Mouse (Mus musculus) erythroblast, embryonic 14.5 days (primary cell): Measurements from ENCODE around the gene Uvrag. TPM values are rescaled to one million over a fixed set of nuclear protein-coding genes. Genes with fewer than 3 reads are reported as not detected.
A peak's percentile ranks its signal among the peaks of the same experiment; 100 is the strongest.

Experiments used
- H3K27me3 ChIP-seq: 2 replicates; pipeline ENCODE4 v1.6.1; 2012; ENCODE audit warnings: inconsistent platforms; ENCODE audit not compliant: control insufficient read depth
- H3K36me3 ChIP-seq: 2 replicates; pipeline ENCODE4 v1.6.1; 2012; ENCODE audit warnings: mild to moderate bottlenecking, inconsistent platforms; ENCODE audit not compliant: control insufficient read depth
- H3K4me1 ChIP-seq: 2 replicates; pipeline ENCODE4 v1.6.1; 2012; ENCODE audit warnings: inconsistent platforms; ENCODE audit not compliant: control insufficient read depth
- H3K4me3 ChIP-seq: replicated peaks from 2 replicates; pipeline ENCODE3; 2012; ENCODE audit warnings: moderate library complexity, mild to moderate bottlenecking, inconsistent platforms
- H3K9me3 ChIP-seq: 2 replicates; pipeline ENCODE4 v1.6.1; 2012; ENCODE audit warnings: low read length, inconsistent platforms, mixed read lengths; ENCODE audit not compliant: control insufficient read depth
- GATA1 ChIP-seq: IDR thresholded peaks from 2 replicates; pipeline ENCODE4 v1.6.1; 2012; ENCODE audit warnings: low read length, inconsistent platforms, mixed read lengths
- TAL1 ChIP-seq: IDR thresholded peaks from 3 replicates; pipeline ENCODE4 v1.6.1; 2012; ENCODE audit warnings: low read length, inconsistent platforms, mixed read lengths
- polyA plus RNA-seq: library from polyadenylated mRNA; stranded (reverse); fragments of >175 nt; gene quantifications from 2 replicates; pipeline ENCODE4 v1.2.3, GENCODE M21; 2012

The Uvrag gene
- polyA plus RNA-seq, 1 experiment, result 0.36 TPM

DNA sequence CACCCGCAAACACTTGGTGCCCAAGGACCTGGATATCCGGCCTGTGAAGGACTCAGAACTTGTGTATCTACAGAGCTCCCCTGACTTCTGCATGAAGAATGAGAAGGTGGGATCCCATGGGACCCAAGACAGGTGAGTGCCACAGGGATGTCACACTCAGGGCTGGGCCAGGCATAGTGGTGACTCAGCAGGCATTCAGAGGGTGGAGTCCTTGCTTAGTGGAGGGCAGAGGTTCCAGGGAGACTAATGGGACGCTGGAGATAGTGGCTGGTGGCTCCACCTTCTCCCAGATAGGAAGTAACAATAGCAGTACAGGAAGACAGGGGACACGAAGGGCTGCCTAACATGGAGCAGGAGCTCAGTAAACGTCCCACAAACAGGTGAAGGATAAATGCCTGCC is 290.6 kb downstream of the Uvrag start:
- H3K36me3 ChIP-seq, result no peaks in the 10 kb centered on the region
- H3K9me3 ChIP-seq, result no peaks in the 10 kb centered on the region
- TF ChIP-seq GATA1 (no peak), TAL1 (no peak)
- H3K4me1 ChIP-seq, result peaks cover 3% of the 10 kb centered on the region
- H3K27me3 ChIP-seq, result no peaks in the 10 kb centered on the region
- no peak overlapping the region for H3K4me3 ChIP-seq

DNA sequence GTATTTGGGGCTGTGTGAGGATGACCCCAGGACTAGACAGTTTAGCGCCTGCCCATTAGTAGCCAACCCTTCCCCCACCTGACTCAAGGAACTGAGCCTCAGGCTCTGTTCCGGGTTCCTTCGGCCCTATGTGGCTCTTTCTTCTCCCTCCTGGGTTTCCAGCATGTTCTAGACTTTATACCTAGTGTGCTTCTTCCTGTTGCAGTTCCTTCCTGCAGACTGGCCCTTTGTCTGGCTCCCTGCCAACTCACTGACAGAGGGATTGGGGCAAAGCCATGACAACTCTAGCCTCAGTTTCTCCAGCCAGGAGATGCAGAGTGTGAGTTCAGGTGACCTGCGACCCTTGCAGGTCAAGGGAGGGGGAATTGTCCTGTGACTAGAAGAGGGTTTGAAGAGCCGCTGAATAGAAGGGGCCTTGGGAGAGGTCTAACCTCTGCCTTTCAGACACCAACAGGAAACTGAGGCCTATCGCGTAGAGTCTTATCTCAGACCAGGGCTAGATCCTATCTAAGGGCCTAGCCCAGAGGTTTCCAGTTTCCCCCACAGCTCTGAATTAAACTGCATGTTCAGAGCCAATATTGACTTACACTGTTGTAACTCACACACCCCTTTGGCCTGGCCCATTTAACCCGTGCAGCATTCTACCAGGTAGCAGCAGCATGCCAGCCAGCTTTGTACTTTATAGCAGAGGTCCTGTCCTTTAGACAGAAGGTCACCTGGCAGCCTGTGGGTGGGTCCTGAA is 291.9 kb downstream of the Uvrag start:
- H3K27me3 ChIP-seq, result no peaks in the 10 kb centered on the region
- no peaks in the 10 kb centered on the region for H3K9me3 ChIP-seq
- no peaks in the 10 kb centered on the region for H3K36me3 ChIP-seq
- no peak overlapping the region for H3K4me3 ChIP-seq
- peaks cover 3% of the 10 kb centered on the region for H3K4me1 ChIP-seq
- no peak for TF ChIP-seq TAL1
- no peak for TF ChIP-seq GATA1

DNA sequence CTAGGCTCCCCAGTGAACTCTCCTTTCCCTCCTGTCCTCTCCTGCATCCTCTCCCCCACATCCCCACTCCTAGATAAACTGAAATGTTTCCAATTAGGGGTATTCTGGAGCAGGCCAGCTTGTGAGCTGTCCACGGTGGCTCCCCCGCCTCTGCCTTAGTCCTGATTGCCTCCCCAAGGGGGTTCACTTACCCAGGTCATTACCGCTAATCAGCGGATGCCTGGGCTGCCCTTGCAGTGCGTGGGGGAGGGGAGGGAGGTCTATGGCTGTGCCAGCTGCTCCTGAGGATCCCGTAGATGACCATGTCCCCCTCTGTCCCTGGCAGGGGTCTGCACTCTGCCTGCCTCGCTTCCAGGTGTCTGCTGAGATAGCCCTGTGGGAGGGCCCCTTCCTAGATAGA is 297.3 kb downstream of the Uvrag start:
- Histone ChIP-seq H3K9me3 (no peaks in the 10 kb centered on the region), H3K4me1 (no peaks in the 10 kb centered on the region), H3K36me3 (no peaks in the 10 kb centered on the region), H3K27me3 (peaks cover 41% of the 10 kb centered on the region), H3K4me3 (no peak overlapping the region)
- no peak for TF ChIP-seq TAL1
- TF ChIP-seq GATA1, result no peak

DNA sequence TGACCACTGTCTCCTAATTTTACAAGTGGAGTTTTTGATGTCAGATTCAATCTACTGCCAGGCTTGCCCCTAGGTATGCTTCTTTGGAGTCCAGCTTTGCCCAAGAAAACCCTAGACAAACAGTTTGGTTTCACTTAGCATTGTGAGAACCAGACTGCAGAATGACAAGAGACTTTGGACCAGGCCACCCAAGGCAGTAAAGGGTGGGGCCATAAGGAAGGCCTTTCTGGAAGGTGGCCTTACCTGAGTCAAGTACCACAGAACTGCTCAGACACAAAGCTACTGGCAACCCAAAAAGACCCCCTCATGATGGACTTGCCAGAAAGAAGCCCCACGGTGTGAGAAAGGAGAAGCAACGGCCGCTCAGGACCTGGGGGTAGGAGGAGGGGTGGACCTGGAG is 297.9 kb downstream of the Uvrag start:
- H3K4me1 ChIP-seq, result no peaks in the 10 kb centered on the region
- no peaks in the 10 kb centered on the region for H3K9me3 ChIP-seq
- H3K27me3 ChIP-seq, result peaks cover 48% of the 10 kb centered on the region
- TF ChIP-seq GATA1, result no peak
- TF ChIP-seq TAL1, result no peak
- no peaks in the 10 kb centered on the region for H3K36me3 ChIP-seq
- no peak overlapping the region for H3K4me3 ChIP-seq

DNA sequence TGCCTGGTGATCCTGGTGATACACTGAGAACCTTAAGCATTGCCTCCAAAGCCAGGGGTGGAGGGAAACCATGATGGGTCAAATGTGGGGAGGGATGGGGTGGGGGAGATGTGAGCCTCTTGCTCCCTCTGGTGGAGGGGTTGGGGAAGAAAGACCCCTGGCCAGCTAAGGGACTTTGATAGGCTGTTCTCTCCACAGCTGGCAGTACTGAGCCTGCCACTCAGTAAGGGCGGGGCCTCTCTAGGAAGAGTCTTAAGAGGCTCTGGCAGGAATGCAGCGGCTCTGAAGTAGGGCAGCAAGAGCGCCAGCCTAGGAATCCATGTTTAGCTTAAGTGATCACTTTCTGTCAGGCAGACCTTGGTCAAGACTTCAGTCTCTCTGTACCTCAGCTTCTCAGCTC is 299.1 kb downstream of the Uvrag start:
- no peaks in the 10 kb centered on the region for H3K36me3 ChIP-seq
- H3K9me3 ChIP-seq, result no peaks in the 10 kb centered on the region
- no peak overlapping the region for H3K4me3 ChIP-seq
- no peak for TF ChIP-seq GATA1
- TF ChIP-seq TAL1, result no peak
- no peaks in the 10 kb centered on the region for H3K4me1 ChIP-seq
- peaks cover 60% of the 10 kb centered on the region for H3K27me3 ChIP-seq

DNA sequence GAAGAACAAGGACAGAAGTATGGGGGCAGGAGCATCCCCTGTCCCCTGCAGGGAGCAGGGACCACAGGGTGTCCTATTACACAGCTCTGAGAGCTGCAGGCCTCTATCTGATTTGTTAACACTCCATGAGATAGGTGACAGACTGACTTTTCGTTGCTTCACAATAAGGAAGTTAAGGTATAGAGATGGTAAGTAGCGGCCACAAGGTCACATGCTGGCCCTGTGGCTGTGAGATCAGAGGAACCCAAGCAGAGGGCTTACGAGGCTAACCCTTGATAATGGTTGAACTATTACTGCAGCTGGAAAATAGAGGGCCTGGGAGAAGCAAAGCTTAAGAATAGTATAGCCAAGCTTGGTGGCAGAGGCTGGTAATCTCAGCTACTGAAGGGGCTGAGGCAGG is 300.2 kb downstream of the Uvrag start:
- H3K36me3 ChIP-seq, result no peaks in the 10 kb centered on the region
- peaks cover 70% of the 10 kb centered on the region for H3K27me3 ChIP-seq
- H3K4me3 ChIP-seq, result no peak overlapping the region
- TF ChIP-seq TAL1 (no peak), GATA1 (no peak)
- H3K4me1 ChIP-seq, result no peaks in the 10 kb centered on the region
- no peaks in the 10 kb centered on the region for H3K9me3 ChIP-seq

DNA sequence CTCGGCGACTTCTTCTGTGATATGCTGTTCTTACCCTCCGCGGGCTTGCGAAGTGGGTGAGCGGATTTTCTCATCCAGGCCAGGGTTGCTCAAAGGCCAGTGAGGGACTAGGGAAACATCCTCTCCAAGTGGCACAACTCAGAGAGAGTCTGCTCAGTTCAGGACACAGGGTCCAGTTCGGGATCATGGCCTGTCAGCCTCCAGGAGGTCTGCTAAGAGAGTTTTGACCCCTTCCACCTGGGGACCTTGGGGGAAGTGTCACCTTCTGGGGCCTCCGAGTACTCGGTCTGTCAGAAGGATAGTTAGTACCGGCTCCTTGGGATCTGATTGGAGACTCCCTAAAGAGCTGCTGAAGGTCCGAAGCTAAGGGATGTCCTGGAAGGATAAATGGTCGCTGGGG is 301.6 kb downstream of the Uvrag start:
- peaks cover 85% of the 10 kb centered on the region for H3K27me3 ChIP-seq
- H3K36me3 ChIP-seq, result no peaks in the 10 kb centered on the region
- no peak overlapping the region for H3K4me3 ChIP-seq
- no peaks in the 10 kb centered on the region for H3K4me1 ChIP-seq
- TF ChIP-seq TAL1 (no peak), GATA1 (no peak)
- H3K9me3 ChIP-seq, result no peaks in the 10 kb centered on the region

DNA sequence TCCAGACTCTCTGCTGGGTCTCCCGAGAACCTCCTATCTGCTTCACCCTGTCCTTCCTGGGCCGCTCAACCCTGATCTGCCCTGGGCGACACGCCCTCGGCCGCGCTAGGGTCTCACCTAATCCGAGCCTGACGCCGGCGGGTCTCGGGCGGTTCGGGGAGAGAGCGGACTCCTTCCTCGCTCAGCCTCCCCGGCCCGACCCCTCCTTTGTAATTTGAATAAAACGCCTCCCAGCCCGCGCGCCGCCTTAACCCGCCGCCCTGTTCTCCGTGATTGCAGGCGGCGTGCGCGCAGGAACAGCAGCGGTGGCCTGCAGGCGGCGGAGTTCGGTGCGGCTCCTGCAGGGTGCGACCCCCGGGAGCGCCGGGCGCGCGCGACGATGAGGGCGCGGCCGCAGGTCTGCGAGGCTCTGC is 302.2 kb downstream of the Uvrag start:
- Histone ChIP-seq H3K4me1 (no peaks in the 10 kb centered on the region), H3K9me3 (no peaks in the 10 kb centered on the region), H3K36me3 (no peaks in the 10 kb centered on the region), H3K4me3 (peak overlapping the region; percentile 20), H3K27me3 (peaks cover 90% of the 10 kb centered on the region)
- TF ChIP-seq TAL1, result no peak
- no peak for TF ChIP-seq GATA1

DNA sequence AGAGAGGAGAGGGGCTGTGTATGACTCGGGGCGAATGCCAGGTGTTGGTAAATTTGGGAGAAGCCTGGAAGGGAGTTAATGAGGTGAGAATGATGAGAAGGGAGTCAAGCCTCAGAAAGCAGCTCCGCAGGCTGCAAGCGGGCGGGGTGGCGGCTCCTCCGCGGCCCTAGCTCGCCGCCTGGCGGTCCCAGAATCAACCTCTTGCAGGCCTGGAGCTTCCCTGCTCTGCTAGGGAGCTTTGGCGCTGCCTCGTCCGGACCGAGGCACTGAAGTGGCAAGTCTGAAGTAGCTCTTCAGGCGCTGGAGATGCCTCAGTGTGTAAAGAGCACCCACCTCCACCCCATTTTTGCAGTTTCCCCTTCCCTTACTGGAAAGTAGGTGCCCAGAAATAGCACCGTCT is 303.0 kb downstream of the Uvrag start:
- Histone ChIP-seq H3K9me3 (no peaks in the 10 kb centered on the region), H3K4me1 (no peaks in the 10 kb centered on the region), H3K36me3 (no peaks in the 10 kb centered on the region), H3K27me3 (peaks cover 95% of the 10 kb centered on the region), H3K4me3 (no peak overlapping the region)
- TF ChIP-seq GATA1 (no peak), TAL1 (no peak)

DNA sequence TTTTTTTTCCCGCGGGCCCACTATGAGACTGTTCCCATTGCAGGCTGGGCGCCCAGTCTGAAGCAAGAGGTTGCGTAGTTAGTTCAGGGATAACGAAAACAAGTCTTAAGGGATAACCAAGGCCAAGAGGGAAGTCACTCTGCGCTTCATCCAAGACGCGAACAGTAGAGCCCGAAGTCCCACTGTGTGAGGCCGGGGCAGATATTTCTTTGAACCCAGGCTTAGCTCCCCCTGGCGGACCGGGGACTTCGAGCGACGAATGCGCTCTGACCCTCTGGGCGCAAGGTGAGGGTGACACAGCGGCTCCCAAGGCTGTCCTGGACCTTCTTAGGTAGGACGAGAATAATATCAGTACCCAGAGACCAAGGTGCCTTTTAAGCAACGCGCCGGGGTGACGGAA is 304.3 kb downstream of the Uvrag start:
- Histone ChIP-seq H3K9me3 (no peaks in the 10 kb centered on the region), H3K4me3 (no peak overlapping the region), H3K27me3 (peaks cover 99% of the 10 kb centered on the region), H3K36me3 (no peaks in the 10 kb centered on the region), H3K4me1 (no peaks in the 10 kb centered on the region)
- TF ChIP-seq TAL1 (no peak), GATA1 (no peak)
